Mouse (Mus musculus) left cerebral cortex, adult 11 months (tissue): Measurements from ENCODE around the gene Sgms1.
A peak's percentile ranks its signal among the peaks of the same experiment; 100 is the strongest.

ENCODE experiments used
- DNase-seq: peaks from one replicate; pipeline ENCODE4 v3.0.0; 2022; ENCODE audit warnings: low spot score

Gene Sgms1

GRCm38 (mm10) chr19:32242153-32242552 is 147.4 kb downstream of the Sgms1 start:
- DNase-seq: no peak

DNA sequence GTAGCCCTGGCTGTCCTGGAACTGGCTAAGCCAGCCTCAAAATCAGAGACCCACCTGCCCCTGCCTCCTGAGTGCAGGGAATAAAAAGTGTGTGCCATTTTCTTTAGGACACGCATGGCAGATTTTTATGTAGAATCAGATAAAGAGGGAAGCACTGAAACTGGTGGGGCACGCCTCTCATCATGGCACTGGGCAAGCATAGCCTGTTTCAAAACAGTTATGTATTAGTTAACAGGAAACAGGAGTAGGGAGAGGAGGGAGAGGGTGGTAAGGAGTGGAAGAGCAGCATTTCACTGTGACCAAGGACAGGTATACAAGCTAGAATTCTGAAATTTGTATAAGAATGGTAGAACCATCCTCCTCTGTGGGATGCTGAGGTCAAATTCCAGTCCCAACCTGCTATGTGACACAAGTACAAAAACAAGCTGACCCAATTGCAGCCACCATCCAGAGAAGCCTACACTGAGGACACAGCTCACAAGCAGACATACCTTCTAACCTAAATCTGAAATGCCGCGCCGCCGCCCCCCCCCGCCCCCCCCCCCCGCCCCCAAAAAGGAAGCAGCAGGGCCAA is 149.0 kb downstream of the Sgms1 start:
- no peak for DNase-seq

DNA sequence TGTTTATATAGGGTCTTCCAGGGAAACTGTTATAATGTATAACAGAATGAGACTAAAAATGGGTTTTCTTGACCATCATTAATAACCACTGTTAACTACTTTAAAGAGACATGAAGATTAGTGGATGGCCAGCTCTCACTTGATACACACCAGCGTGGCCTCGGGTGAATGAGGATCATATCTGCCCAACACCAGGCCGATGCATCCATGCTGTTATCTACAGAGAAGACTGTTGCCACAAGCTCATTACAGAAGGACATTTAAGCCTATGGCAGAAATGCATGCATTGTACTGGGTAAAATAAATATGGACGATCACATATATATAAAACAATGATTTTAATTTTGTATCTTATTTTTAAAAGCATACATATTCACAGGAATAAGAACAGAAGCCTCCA is 149.6 kb downstream of the Sgms1 start:
- DNase-seq: no peak

GRCm38 (mm10) chr19:32239459-32239792 is 150.1 kb downstream of the Sgms1 start:
- DNase-seq: no peak

GRCm38 (mm10) chr19:32238722-32239458 is 150.6 kb downstream of the Sgms1 start:
- no peak for DNase-seq

GRCm38 (mm10) chr19:32237685-32238084 is 151.8 kb downstream of the Sgms1 start:
- DNase-seq: no peak

- DNase-seq: no peak
Observed at GRCm38 (mm10) chr19:32237173-32237583, 152.3 kb downstream of the Sgms1 start.

DNA sequence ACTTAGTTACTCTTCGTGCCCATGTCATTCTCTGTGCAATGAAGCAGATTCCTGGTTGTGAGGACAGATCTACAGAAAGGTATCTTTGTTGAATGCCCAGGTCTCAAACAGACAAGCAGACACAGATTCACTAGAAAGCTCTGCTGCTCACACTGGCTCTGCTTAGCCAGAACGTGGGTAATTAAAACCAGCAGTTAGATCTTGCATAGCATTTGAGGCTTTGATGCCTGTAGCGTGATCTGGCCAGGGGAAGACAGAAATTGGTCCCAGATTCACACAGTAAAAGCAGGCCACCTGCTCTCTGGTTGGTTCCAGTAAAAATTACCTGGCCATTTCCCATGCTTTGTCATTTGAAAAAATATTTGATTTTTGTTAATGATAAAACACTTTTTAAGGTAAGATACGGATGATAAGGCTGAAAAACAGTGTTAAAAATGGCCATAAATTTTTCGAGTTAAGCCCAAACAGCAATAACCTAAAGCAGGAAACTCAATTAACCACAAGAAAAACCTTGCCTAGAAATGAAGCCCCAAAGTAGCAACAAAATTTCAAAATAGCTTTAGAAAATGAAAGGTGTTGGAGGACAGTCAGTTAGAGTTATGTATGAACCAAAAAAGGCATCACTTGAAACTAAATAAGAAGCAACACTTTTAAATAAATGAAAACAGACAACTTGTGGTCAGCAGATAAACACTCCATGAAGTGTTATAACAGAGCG is 154.6 kb downstream of the Sgms1 start:
- DNase-seq: no peak

DNA sequence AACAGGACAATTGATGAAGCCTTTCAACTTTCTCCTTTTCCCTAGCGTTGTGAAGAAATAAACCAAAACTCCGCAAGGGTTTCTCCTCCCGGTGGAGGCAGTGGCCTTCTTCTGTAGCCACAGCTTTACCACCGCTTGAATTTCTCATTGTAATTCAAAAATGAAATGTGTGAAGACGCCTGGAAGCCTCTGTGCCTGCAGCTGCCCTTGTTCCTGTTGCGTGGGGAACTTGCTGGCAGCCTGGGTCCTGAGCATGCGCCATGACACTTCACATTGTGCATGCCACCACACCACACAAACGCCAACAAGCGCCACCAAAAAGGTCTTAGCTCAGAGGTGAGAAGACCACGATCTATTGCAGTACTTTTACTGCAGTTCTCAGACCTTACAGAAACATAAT is 158.2 kb downstream of the Sgms1 start:
- no peak for DNase-seq

DNA sequence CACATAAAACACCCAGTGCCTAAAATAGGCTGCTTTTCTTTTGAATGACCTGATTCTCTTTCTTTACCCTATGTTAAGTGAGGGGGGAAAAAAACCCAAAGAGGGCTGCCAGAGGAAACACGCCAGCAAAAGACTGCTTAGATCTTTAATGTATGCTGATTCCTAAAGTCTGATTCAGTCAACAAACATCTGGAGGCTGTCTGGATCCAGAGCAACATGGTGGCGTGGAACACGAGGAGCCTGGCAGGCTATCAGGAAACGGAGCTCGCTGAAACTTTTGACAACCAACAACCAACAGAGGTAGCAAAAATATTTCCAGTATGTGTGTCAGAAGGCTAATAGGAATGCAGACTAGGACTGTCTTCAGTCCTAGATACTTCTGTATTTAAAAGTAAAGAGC is 158.7 kb downstream of the Sgms1 start:
- no peak for DNase-seq

DNA sequence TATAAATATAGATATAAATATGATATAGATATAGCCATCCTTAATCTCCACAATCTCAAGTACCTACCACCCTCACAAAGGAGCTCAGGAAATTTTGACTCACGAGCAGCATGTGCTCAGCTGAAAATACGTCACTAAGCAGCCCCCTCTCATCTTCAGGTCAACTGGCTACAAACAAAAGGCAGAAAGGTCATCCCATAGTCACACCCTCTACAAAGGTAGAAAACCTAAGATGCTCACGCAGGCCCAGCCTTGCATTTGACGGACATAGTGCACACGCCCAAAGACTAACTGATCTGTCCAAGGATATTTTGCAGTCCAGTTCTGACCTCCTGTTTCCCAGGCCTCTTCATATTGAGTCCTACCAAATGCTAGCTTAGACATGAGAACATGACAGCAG is 159.2 kb downstream of the Sgms1 start:
- no peak for DNase-seq

GRCm38 (mm10) chr19:32229776-32230175 is 159.7 kb downstream of the Sgms1 start:
- DNase-seq: no peak

- no peak for DNase-seq
Observed at GRCm38 (mm10) chr19:32227175-32227574, 162.3 kb downstream of the Sgms1 start.

DNA sequence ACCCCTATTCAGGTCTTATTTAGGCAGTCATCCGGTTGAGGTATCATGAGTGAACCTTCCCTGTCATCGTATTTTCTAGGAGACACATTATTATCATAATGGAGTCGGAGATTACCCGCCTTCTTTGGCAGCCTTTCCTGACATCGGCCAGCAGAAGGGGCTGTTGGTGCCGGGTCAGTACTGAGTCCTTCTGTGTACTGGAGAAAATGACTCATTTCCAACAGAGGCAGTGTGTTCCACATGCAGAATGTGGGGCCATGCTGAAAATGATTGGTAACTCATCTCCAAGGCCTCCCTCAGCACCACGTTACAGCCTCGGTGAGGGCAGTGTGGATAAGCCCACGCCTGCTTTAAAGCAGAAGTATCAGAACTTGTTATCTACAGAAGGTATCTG is 164.4 kb downstream of the Sgms1 start:
- peak; percentile 23 for DNase-seq

- no peak for DNase-seq
Observed at GRCm38 (mm10) chr19:32224318-32225096, 165.0 kb downstream of the Sgms1 start.

DNA sequence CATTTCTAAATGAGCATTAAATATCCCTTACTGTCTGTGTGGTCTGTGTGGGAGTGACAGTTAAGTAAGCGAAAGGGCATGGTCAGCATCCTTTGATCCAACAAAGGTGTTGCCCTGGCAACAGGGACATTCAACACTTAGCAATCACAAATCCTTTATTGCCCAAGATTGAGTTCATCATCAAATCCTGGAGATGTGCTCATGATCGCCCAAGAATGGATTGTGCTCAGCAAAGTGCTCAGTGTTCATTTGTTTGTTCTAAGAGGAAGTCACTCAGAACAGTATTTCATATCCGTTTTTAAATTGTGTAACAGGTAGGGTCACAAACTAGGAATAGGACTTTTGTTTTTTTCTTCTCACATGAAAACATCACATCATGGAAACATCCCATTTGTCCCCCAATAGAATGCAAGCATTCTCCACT is 165.8 kb downstream of the Sgms1 start:
- no peak for DNase-seq

- DNase-seq: no peak
Observed at GRCm38 (mm10) chr19:32222083-32222482, 167.4 kb downstream of the Sgms1 start.

GRCm38 (mm10) chr19:32220991-32221390 is 168.5 kb downstream of the Sgms1 start:
- no peak for DNase-seq

DNA sequence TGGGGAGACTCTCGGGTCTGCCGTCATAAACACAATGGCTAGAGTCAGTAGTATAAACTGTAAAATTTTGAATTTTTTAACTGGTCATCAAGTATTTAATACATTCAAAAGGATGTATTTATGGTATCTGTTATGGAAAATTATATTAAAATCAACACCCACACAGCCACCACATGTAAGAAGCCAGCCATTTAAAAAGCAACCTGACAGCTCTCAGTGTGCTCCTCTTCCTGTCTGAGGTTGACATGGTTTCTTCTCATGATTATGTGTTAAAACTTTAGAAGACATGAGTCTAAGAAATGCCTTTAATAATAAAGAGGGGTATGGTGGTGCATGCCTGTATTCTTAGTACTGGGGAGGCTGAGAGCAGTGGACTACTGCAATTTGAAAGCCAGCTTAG is 172.8 kb downstream of the Sgms1 start:
- no peak for DNase-seq

GRCm38 (mm10) chr19:32214905-32215806 is 174.4 kb downstream of the Sgms1 start:
- DNase-seq: no peak

GRCm38 (mm10) chr19:32213577-32213976 is 175.9 kb downstream of the Sgms1 start:
- no peak for DNase-seq

DNA sequence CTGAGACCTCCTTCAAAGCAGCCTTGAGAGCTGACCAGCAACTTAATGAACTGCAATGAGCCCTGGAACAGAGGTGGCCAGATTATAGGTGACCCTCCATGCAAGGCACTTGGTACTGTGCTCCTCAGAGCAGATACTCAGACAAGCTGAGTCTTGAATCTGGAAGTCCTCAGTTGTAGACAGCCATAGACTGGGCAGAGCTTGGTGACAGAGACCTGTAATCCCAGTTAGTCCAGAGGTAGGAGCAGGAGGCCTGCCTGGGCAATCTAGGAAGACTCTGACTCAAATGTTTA is 178.3 kb downstream of the Sgms1 start:
- DNase-seq: no peak
